Mouse (Mus musculus): ENCODE results near the gene Hist1h4a.
"Not testable (repeated sequence)": the region's sequence is repeated elsewhere in the genome, so short reads cannot be mapped to it uniquely, and the experiment has no call there.

Gene Hist1h4a

DNA sequence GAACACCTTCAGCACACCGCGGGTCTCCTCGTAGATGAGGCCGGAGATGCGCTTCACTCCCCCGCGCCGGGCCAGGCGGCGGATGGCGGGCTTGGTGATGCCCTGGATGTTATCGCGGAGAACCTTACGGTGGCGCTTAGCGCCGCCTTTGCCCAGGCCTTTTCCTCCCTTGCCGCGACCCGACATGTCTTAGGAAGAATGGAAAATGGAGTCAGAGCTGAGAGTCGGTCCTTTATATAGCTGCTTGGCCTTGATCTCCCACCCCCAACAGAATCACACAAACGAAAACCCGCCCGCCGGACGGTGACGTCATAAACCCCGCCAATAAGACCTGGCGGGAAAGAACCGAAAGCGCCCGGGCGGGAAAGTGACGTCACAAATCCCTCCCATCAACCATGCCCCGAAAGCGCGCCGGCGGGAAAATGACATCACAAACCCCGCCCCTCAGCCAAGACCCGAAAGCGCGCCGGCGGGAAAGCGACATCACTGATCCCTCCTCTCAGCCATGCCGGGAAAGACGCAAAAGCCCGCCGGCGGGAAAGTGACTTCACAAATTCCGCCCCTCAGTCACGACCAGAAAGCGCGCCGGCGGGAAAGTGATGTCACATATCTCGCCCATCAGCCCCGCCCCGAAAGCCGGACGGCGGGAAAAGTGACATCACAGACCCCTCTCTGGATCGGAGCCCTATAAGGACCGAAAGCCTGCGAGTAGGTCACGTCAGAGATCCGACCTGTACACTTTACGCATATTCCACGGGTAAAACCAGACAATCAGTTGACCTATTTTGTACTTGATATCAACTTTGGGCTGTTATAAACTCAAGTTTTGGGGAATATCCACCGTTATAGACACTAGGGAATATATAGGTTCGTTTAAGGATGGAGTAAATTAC is at the start of gene Hist1h4a:
Gene Hist1h4a (minus strand): TSS at position 259 of the 893 bp plus-strand sequence.
- peak; percentile 98 for DNase-seq (ENCODE audit: low spot score in 2 of 2)

DNA sequence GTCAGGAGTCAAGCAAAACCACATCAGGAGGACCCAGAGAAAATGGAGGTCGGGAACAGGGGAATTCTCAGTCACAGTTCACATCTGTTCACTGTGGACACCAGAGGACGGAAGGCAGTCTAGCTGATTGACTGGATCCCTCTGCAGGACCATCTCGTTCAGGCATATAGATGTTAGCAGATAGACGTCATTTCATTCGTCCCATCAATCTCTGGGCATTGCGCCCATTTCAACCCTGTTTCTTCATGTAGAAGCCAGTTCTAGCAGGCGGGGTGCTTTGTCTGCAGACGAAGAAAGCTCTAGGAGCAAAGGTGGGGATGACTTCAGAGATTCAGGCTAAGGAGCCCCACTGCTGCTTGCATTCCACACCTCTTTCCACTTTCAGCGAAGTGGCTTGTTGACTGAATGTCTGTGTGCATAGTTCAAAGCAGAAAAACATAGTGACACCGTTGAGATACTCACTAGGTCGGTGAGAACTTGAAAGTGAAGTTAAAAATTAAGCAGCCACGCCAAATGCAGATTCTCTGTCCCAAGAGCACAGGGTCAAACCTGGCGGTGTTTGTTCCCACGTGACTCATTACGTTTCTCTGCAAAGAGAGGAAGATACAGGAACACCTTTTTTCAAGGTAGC is 45.5 kb upstream of the Hist1h4a start, which contains the start of gene Slc17a2:
Gene Slc17a2 (plus strand): TSS at position 572 of the 631 bp plus-strand sequence.
- DNase-seq (ENCODE audit: low spot score in 2 of 2), result no peak

DNA sequence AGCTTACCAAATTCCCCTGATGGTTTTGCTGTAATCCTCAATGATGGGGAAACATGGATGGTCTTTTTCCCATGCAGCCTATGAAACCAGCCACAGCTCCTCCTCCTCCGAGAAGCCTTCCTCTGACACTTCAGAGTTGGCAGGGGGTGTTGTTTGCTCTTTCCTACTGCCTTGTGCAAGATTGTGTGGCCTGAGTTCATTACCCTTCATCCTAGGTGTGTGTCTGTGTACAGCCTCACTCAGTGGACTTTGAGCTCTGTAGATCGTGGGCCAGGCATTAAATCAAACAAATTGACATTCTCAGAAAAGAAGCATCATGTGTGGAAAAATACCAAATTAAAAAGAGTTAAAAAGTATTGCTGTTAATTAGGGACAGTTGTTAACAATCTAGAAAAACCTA is 43.5 kb upstream of the Hist1h4a start:
- DNase-seq (ENCODE audit: low spot score in 2 of 2), result no peak

DNA sequence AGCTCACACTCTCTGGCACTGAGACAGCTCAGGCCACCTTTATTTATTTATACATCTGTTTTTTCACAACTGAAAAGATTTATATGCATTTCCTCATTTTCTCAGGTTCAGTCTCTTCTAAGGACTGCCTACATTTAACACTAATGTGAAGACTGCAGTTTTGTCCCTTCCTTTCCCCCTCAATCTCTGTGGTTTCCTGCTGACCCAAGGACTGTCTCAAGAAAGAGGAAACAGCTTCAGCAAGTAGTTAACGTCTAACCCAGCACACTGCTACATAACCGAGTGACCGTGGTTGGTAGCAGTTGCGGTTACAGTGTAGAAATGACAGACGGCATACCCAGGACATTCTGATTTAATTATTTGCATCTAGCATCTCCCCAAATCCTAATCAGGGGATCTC is 38.4 kb upstream of the Hist1h4a start:
- DNase-seq (ENCODE audit: low spot score in 2 of 2), result no peak

DNA sequence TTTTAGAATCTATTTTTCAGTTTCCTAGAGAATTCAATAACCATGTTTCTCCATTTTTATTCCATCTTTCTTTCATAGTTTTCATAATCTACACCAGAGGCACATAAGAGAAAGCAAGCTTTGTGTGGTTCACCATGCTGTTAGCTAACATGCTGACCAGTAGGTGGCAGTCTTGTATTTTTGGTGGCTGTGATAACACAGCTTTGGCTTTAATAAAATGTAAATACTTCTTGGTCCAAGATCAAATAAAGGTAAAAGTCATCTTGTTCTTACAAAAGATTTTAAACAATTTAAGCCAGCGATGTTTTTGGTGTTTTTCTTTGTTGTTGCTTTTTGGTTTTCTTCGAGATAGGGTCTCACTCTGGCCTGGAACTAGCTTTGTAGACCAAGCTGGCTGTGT is 31.5 kb upstream of the Hist1h4a start:
- DNase-seq (ENCODE audit: low spot score in 2 of 2), result peak in 1 of 2 experiments; percentile 7

DNA sequence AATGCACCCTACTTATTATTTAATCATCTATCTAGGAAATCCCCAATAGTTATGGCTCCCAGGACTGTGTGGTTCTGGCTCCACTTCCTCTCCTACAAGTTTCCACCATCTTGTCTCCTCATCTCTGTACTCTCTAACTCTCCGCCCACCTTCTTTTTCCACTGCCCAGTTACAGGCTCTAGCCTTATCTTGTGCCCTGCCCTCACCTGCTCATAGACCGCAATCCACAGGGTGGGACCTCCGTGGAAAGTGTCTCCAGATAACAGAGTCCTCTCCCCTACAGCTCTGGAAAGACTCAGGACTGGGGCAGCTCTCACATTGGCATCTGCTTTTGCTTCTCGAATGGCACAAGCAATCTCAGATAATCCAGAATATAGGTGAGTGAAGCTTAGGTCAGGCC is 18.0 kb upstream of the Hist1h4a start:
- no peak for DNase-seq (ENCODE audit: low spot score in 2 of 2)

DNA sequence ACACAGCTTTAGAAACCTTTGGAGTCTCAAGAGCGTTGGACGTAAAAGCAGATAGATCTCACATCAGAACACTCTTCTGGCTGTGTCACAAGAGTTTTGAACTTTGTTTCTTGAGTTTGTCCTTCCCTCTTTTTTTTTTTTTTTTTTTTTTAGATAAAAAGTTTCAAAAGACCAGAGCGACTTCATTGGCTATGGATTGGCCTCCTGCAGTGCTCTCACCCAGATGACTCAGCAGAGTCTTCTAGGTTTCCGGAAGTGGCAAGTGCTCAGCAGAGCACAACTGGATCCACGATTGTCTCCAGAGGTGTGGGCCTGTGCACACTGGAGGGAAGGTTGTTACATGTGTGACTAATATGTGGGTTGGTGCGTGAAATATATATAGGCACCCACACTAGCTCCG is 17.3 kb upstream of the Hist1h4a start:
- no peak for DNase-seq (ENCODE audit: low spot score in 2 of 2)

DNA sequence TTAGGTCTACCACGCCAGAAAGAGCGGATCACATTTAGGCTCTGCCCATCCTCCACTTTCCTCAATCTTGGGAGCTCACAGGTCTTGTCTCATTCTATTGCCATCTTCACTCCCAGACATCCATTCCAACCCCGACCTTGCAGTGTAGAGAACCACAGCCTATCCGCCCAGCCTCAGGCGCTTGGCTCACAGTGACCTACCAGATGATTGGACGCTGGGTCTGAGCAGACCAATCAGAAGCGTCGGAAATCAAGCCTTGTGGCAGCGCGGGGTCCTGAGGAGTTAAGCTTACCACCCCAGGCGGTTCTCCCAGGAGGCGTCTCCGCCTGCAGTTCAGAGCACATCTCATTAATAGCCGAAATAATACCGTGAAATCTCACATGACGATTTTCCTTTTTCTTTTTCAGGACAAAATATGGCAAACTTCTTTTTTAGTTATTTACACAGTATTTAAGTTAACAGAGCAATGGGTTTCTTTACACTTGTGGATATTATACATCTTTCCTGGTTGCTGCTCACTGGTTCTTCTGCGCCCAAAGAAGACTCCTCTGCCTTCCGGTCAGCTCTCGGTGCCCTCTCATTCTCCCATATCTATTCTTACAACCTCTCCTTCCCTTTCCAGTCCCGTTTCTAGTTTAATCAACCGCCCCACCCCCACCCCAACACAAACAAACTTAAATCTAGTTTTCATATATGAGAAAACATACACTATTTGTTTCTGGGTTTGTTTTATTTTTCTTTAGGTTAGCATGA is 11.7 kb upstream of the Hist1h4a start:
- DNase-seq (ENCODE audit: low spot score in 2 of 2), result peak; percentile 23 to 39

DNA sequence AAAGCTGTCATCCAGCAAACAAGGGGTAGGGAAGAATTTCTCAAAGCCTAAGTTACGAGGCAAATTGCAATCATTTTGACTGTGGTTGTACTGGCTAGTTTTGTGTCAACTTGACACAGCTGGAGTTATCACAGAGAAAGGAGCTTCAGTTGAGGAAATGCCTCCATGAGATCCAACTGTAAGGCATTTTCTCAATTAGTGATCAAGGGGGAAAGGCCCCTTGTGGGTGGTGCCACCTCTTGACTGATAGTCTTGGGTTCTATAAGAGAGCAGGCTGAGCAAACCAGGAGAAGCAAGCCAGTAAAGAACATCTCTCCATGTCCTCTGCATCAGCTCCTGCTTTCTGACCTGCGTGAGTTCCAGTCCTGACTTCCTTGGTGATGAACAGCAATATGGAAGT is 8.6 kb upstream of the Hist1h4a start, which contains the start of gene Trim38:
Gene Trim38 (plus strand): TSS at position 301 of the 400 bp plus-strand sequence.
- not testable (repeated sequence) for DNase-seq (ENCODE audit: low spot score in 2 of 2)

DNA sequence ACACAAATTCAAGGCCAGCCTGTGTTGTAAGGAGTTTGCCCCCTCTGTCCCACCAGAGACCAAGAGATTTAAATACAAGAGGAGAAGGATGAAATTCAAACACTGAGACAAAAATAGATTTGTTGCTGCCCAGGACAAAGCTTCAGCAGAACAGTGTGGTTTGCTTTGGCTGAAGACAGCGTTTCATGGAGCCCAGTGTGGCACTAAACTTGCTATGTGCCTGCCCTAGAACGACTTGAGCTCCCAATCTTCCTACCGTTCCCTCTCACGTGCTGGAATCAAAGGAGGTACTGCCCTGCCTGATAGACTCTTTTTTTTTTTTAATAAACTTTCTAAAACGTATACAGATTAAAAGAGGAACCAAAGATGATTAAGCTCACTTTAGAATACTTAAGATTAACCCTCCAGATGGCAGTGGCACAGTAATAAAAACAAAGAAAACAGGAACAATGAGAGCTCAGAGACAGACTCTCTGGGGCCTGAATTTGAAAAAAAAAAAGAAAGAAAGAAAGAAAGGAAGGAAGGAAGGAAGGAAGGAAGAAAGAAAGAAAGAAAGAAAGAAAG is 7.9 kb upstream of the Hist1h4a start:
- DNase-seq (ENCODE audit: low spot score in 2 of 2), result no peak

DNA sequence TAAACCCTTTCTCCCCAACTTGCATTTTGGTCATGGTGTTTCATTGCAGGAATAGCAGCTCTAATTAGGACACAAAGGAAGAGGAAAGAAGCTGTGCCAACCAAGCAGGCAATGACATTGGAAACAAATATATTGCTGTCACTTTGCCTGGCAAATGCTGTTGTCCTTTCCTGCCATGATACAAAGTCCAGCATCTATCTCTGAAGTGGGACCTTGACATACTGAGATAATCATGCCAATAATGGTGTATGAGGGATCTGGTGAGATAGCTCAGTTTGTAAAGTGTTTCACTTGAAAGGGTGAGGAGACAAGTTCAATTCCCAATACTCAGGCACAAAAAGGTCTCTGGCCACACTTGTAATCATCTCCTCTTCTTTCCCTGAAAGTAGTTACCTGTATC is 5.7 kb upstream of the Hist1h4a start:
- no peak for DNase-seq (ENCODE audit: low spot score in 2 of 2)

DNA sequence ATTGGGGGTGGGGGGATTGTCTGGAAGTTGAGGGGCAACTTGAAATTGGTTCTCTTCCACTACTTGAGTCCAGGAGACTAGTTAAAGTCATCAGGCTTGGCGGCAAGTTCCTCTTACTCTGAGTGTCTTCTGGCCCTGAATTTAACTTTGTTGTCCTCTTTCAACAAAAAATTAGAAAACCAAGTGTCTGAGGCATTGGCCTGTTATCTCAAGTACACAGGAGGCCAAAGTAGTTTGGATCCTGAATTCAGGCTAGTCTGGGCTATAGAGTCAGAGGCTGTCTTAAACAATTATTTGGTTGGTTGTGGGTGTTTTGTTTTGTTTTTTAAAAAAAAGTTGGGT is 4.1 kb upstream of the Hist1h4a start:
- no peak for DNase-seq (ENCODE audit: low spot score in 2 of 2)

DNA sequence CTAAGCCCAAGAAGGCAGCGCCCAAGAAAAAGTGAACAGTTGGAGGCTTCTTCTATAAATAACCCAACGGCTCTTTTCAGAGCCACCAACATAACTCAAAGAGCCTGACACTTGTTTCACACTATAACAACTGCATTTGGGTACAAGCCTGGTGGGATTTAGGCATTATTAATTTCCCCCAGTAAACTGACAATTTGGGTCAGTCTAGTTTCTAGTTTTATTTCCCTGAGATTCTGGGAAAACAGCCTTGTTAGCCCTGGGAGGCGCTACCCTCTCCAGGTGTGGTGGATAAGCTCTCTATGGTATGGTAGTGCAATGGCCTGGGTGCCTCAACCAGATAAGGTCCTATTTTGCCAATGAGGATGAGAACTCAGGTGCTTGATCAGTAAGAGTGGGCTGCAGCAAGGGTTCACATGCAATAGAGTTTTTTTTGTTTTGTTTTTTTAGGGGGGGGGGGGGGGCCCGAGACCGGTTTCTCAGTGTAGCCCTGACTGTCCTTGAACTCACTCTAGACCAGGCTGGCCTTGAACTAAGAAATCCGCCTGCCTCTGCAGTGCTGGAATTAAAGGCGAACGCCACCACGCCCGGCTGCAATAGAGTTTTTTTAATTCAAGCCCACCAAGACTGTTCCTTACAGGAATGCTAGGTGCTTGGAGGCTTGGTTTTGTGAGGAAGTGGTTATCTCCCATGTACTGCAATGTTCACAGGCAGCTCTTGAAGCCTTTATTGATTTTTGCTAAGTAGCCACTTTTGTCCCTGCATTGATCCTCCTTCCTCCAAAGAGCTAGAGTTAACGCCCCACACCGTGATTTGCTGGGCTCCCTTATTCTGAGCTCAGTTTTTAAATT is 3.5 kb upstream of the Hist1h4a start:
- no peak for DNase-seq (ENCODE audit: low spot score in 2 of 2)

DNA sequence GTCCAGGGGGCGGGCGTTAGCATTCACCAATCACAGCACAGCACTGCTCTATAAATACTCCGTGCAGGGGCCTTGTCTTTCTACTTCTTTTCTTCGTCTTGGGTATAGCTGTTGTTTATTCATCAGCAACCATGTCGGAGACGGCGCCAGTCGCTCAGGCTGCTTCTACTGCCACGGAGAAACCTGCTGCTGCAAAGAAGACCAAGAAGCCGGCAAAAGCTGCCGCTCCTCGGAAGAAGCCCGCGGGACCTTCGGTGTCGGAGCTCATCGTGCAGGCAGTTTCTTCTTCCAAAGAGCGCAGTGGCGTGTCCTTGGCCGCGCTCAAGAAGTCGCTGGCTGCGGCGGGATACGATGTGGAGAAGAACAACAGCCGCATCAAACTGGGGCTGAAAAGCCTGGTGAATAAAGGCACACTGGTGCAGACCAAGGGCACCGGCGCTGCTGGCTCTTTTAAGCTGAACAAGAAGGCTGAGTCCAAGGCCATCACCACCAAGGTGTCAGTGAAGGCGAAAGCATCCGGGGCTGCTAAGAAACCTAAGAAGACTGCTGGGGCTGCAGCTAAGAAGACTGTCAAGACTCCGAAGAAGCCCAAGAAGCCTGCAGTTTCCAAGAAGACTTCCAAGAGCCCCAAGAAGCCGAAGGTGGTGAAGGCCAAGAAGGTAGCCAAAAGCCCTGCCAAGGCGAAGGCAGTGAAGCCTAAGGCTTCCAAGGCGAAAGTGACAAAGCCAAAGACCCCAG is 2.7 kb upstream of the Hist1h4a start, which contains the start of gene Hist1h1a:
Gene Hist1h1a (plus strand): TSS at position 81 of the 738 bp plus-strand sequence.
- peak; percentile 77 for DNase-seq (ENCODE audit: low spot score in 2 of 2)

DNA sequence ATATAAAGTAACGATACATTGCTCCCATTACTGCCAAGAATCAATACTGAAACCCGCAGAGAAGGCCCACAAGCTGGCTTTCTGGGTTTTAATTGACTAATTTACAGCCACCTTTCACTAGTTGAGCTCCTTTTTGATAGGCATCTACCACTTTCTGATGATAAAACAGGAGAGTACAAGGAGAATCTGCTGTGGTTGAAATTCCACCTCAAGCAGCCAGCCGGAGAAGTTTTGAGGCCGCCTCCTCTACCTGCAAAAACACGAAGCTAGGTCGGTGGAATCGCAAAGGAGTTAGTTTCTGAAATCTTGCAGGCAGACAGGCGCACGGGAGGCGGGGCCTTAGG is 2.2 kb upstream of the Hist1h4a start:
- DNase-seq (ENCODE audit: low spot score in 2 of 2), result no peak

DNA sequence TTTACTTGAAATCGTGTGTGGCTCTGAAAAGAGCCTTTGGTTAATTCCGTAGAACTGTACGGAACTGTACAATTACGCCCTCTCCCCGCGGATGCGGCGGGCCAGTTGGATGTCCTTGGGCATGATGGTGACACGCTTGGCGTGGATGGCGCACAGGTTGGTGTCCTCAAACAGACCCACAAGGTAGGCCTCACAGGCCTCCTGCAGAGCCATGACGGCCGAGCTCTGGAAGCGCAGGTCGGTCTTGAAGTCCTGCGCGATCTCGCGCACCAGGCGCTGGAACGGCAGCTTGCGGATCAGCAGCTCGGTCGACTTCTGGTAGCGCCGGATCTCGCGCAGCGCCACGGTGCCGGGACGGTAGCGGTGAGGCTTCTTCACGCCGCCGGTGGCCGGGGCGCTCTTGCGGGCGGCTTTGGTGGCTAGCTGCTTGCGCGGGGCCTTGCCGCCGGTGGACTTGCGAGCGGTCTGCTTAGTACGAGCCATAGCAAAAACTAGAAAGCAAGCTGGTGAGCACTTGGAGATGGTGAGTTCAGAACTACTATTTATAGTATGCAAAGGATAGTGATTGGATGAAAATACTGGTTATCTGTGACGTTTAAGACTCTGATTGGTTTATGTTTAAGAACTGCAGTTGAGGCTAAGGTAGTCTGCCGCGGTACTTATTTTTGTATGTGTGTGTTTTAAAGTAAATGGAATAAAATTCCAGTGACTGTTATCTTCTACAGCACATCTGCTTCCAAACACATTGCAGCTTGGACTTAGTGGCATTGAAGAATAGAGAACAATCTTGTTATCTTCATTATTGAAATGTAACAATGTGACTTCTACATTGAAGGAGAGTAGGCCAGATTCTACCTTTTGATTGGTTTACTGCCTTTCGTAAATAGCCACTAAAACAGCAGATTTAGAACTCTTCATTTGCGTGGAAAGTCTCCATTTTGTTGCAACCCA is 1.1 kb upstream of the Hist1h4a start, which contains the start of gene Hist1h3a:
Gene Hist1h3a (minus strand): TSS at position 516 of the 951 bp plus-strand sequence.
- peak; percentile 39 to 50 for DNase-seq (ENCODE audit: low spot score in 2 of 2)

DNA sequence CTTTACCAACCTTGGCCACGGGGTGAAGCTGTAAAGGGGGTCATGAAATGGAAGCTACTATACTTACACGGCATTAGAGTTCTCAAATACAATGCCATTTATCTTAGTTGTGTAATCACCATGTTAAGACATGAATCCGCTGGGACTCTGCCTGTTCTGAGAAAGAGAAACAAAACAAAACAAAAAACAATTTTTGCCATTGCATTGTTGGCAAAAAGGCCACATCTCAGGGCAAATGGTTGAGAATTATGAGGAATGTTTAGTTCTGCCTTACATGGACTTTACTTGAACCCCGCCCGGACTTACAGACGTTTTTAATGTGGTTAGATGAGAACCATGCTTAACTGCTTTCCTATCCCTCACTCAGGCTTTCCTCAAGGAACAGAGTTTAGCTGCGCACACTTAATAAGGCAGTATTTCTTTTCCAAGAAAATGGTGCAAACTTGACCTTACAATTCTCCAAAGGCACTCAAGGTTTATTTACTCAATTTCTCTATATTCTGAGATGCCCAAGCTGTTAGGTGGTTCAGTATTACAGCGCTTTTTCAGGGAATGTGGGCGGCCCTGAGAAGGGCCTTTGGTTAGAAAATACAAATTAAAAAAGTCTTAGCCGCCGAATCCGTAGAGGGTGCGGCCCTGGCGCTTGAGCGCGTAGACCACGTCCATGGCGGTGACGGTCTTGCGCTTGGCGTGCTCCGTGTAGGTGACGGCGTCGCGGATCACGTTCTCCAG is 624 bp downstream of the Hist1h4a start:
- no peak for DNase-seq (ENCODE audit: low spot score in 2 of 2)

DNA sequence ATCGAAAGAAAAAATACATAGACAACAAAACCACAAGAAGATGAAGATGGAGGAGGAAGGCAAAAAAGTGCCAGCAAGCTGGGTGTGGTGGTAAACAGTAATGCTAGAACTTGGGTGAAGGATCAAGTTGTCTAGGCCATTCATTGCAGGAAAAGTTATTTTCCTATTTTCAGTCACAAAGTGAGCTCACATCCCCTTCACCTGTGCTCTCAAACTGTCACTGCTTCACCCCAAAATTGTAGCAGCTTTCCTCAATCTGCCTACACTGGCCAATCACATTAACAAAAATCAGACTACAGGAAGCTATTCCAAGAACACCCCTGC is 1.2 kb downstream of the Hist1h4a start:
- DNase-seq (ENCODE audit: low spot score in 2 of 2), result no peak
